Mouse (Mus musculus): Measurements from ENCODE around the gene Memo1.

GRCm38 (mm10) chr17:74300089-74300488 is 4.8 kb upstream of the Memo1 start:
- TF ChIP-seq CTCF (IDR thresholded peaks at IDR 0.05; ENCODE audit: borderline replicate concordance, insufficient read depth, low read depth, low read length) = no peak
- no peak for TF ChIP-seq POLR2A (IDR thresholded peaks at IDR 0.05; ENCODE audit: borderline replicate concordance, insufficient read depth, low read length)

Data from cerebellum, adult 2 months (tissue).